Mouse (Mus musculus) thymus, postnatal 25 days (tissue): ENCODE measurements around the gene Cdh19.

Experiments used
- DNase-seq: peaks from one replicate; pipeline ENCODE4 v3.0.0; 2022

Gene Cdh19

GRCm38 (mm10) chr1:110977484-110977883, at the start of gene Cdh19:
TSS of gene Cdh19 (minus strand) at chr1:110977584.
- DNase-seq: no peak

- no peak for DNase-seq
Observed at GRCm38 (mm10) chr1:111020434-111021060, 43.2 kb upstream of the Cdh19 start.

GRCm38 (mm10) chr1:111017640-111018039, 40.3 kb upstream of the Cdh19 start:
- DNase-seq: no peak

GRCm38 (mm10) chr1:110989824-110990223, 12.4 kb upstream of the Cdh19 start:
- no peak for DNase-seq

DNA sequence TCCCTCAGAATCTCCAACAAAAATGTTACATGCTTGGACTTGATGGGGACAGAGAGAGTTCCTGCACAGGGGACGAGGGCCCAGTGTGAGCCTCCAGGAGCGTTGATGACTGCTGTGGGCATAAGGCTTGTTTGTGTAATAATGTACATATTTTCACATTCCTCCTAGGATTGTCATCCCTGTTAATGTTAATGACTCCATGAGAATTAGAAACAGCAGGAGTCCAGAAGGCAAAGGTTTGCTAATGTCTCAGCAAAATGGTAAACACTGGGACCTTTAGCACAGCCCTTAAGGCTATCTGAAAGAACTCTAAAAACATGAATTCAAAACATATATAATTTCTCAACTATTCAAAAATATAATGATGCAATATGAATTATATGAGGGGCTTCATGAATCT, 8.2 kb downstream of the Cdh19 start:
- DNase-seq: no peak

DNA sequence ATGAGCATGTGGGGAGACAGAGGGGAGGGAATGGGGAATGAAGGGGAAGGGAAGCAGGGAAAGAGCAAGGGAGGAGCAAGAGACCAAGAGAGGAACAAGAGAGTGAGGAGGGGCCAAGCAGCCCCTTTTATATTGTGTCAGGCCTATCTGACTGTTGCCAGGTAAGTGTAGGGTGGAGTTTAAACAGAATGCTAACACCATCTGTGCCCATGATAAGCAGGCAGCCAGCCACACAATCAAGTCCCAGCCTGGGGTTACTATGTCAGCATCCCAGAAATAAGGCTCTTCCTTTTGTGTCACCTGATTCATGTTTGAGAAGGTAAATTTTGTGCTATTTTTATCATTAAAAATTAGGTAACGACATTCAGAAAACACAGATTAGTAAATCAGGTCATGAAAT, 67.6 kb downstream of the Cdh19 start:
- no peak for DNase-seq

DNA sequence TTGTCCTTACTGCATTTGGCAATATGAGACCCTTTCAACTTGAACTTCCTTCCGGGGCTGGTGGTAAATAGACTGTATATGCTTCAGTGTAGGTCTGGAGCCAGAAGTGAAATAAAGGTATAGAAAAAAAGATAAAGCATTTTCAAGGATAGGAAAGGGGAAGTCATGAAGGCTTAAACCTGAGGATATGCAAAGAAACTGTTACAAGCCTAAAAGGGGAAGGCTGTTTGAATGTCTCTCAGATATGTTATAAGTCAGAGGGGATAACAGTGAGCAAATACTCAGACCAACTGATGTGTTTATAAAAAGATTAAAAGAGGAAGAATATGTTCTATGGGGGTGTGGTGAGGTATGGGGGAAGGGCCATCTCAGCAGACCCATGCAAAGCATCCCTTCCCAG, 68.2 kb downstream of the Cdh19 start:
- no peak for DNase-seq

- DNase-seq: no peak
Observed at GRCm38 (mm10) chr1:110904266-110904665, 73.1 kb downstream of the Cdh19 start.
